ENCODE assay signal across 9 mouse cellular contexts in the genomic region with DNA sequence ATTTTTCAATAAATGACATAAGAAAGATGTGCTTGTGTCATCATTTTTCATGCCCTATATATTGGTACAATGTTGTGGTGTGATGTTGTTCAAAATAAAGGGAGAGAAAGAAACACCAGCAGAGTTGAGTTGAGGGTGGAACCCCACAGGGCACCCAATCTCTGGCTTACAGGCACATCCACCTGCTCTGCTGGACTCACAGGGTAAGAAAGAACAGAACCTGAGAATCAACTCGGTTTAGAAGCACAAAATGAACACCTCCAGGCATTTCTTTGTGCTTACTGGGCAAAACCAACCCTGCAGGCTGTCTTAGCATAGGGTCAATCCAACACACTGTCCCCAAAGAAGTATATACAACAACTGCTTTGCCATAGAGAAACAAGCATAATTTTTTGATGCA. TPM values are rescaled to one million over a fixed set of nuclear protein-coding genes. Genes with fewer than 3 reads are reported as not detected.
DNase-seq lines count a peak whose midpoint lies in the region; ATAC-seq and TF ChIP-seq lines count a peak whose summit lies in the region.
"Had no signal": no experiment of that assay in that cellular context is flagged by ENCODE, and none has a peak within 500 bp of the region (broad histone marks: within the 10 kb centered on the region; RNA-seq: fewer than 3 reads in every experiment).

No protein-coding gene starts in this region.

- TF ChIP-seq CTCF in lung, embryonic 14.5 days (IDR thresholded peaks at IDR 0.05; ENCODE audit: low read depth) = no peak

- ATAC-seq in lung, embryonic 14.5 days (ENCODE audit: insufficient read depth) = no peak
- no peak for ATAC-seq in forebrain, embryonic 15.5 days (replicated peaks)
- ATAC-seq in limb, embryonic 14.5 days (ENCODE audit: low FRiP score, low read depth) = no peak
- ATAC-seq in neural tube, embryonic 15.5 days (ENCODE audit: low FRiP score) = no peak

- no peak for TF ChIP-seq POLR2A in limb, embryonic 14.5 days (IDR thresholded peaks at IDR 0.05; ENCODE audit: borderline replicate concordance, extremely low read depth, insufficient read depth, insufficient read length)

- no peaks in the 10 kb centered on the region for H3K27me3 ChIP-seq in lung, embryonic 14.5 days (ENCODE audit: insufficient read depth, low read length)
- H3K27me3 ChIP-seq in forebrain, embryonic 15.5 days = no peaks in the 10 kb centered on the region
- no peaks in the 10 kb centered on the region for H3K27me3 ChIP-seq in limb, embryonic 14.5 days (ENCODE audit: control insufficient read depth, insufficient read depth, low read length)
- H3K27me3 ChIP-seq in neural tube, embryonic 15.5 days (replicated peaks) = no peaks in the 10 kb centered on the region
- H3K27me3 ChIP-seq: Patski had no signal

- no peak for DNase-seq in lung, embryonic 14.5 days
- no peak for DNase-seq in lung, postnatal 10 days
- DNase-seq in limb, embryonic 14.5 days (ENCODE audit: low spot score) = no peak
- DNase-seq in left cerebral cortex, adult 11 months (ENCODE audit: low spot score) = no peak
- no peak for DNase-seq in layer of hippocampus, adult 9-10 months (ENCODE audit: low spot score)
- no peak for DNase-seq in kidney, adult 8-10 months

- peak overlapping the region; percentile 71 for H3K4me2 ChIP-seq in lung, embryonic 14.5 days
- peak overlapping the region; percentile 77 for H3K4me2 ChIP-seq in forebrain, embryonic 15.5 days (replicated peaks)
- peak overlapping the region; percentile 69 for H3K4me2 ChIP-seq in limb, embryonic 14.5 days (replicated peaks; ENCODE audit: low read depth, low read length, severe bottlenecking)
- H3K4me2 ChIP-seq in neural tube, embryonic 15.5 days = peak overlapping the region; percentile 80

- H3K9ac ChIP-seq in lung, embryonic 14.5 days = no peak overlapping the region
- no peak overlapping the region; the same call in 1 of the 2 replicates for H3K9ac ChIP-seq in forebrain, embryonic 15.5 days (replicated peaks)
- no peak overlapping the region for H3K9ac ChIP-seq in limb, embryonic 14.5 days (ENCODE audit: low read depth, low read length, severe bottlenecking)
- H3K9ac ChIP-seq in neural tube, embryonic 15.5 days (replicated peaks) = no peak overlapping the region; the same call in 1 of the 2 replicates

- 26% methylated on average over 1 of the region's 1 CpGs for WGBS in lung, embryonic 14.5 days
- whole genome bisulfite sequencing in forebrain, embryonic 15.5 days = 42% methylated on average over 1 of the region's 1 CpGs
- 55% methylated on average over 1 of the region's 1 CpGs for WGBS in limb, embryonic 14.5 days
- 65% methylated on average over 1 of the region's 1 CpGs for WGBS in neural tube, embryonic 15.5 days

- 0 out of 2 replicates have a peak, but pooled peaks cover 2% of the 10 kb centered on the region for H3K4me1 ChIP-seq in lung, embryonic 14.5 days (ENCODE audit: insufficient read depth)
- H3K4me1 ChIP-seq in forebrain, embryonic 15.5 days = peaks cover 36% of the 10 kb centered on the region
- peaks cover 17% of the 10 kb centered on the region for H3K4me1 ChIP-seq in limb, embryonic 14.5 days (ENCODE audit: control insufficient read depth, insufficient read depth, low read length)
- peaks cover 45% of the 10 kb centered on the region for H3K4me1 ChIP-seq in neural tube, embryonic 15.5 days

- H3K4me3 ChIP-seq in lung, embryonic 14.5 days (ENCODE audit: low read depth, low read length) = peak overlapping the region; percentile 92
- H3K4me3 ChIP-seq in forebrain, embryonic 15.5 days = peak overlapping the region; percentile 62
- H3K4me3 ChIP-seq in limb, embryonic 14.5 days (replicated peaks; ENCODE audit: low read length) = peak overlapping the region; percentile 98
- H3K4me3 ChIP-seq in neural tube, embryonic 15.5 days (replicated peaks) = peak overlapping the region; percentile 92

- peaks cover 28% of the 10 kb centered on the region for H3K36me3 ChIP-seq in lung, embryonic 14.5 days (ENCODE audit: insufficient read depth)
- peaks cover 20% of the 10 kb centered on the region for H3K36me3 ChIP-seq in forebrain, embryonic 15.5 days
- H3K36me3 ChIP-seq in limb, embryonic 14.5 days (ENCODE audit: control insufficient read depth, insufficient read depth, low read length) = peaks cover 23% of the 10 kb centered on the region
- H3K36me3 ChIP-seq in neural tube, embryonic 15.5 days = peaks cover 24% of the 10 kb centered on the region

- no peaks in the 10 kb centered on the region for H3K9me3 ChIP-seq in lung, embryonic 14.5 days (ENCODE audit: low read depth, low read length)
- no peaks in the 10 kb centered on the region for H3K9me3 ChIP-seq in forebrain, embryonic 15.5 days
- H3K9me3 ChIP-seq in limb, embryonic 14.5 days (ENCODE audit: control insufficient read depth, low read length) = no peaks in the 10 kb centered on the region
- H3K9me3 ChIP-seq in neural tube, embryonic 15.5 days (replicated peaks) = no peaks in the 10 kb centered on the region

- H3K27ac ChIP-seq in lung, embryonic 14.5 days (ENCODE audit: low read depth) = no peak overlapping the region
- no peak overlapping the region for H3K27ac ChIP-seq in forebrain, embryonic 15.5 days (replicated peaks)
- no peak overlapping the region for H3K27ac ChIP-seq in limb, embryonic 14.5 days (replicated peaks; ENCODE audit: low read depth, low read length)
- no peak overlapping the region for H3K27ac ChIP-seq in neural tube, embryonic 15.5 days (replicated peaks)

RNA-seq across cellular contexts. Expression of a gene that starts 1.5 kb away (rescaled TPM):
- polyA plus RNA-seq in lung, embryonic 14.5 days (2014; fragmentation: Nextera tagmentation; extraction: Ambion mirVana) = 27.8 and 31.8 TPM in 2 replicates
- 32.5 and 33.3 TPM in 2 replicates for polyA plus RNA-seq in forebrain, embryonic 15.5 days (2015; fragmentation: Nextera tagmentation; extraction: Ambion mirVana)
- polyA plus RNA-seq in limb, embryonic 14.5 days (2012; rRNA removed) = 42.0 and 53.7 TPM in 2 replicates
- polyA plus RNA-seq in limb, embryonic 14.5 days (2014; fragmentation: Nextera tagmentation; extraction: Ambion mirVana) = 30.7 and 33.1 TPM in 2 replicates
- polyA plus RNA-seq in neural tube, embryonic 15.5 days (2015; fragmentation: Nextera tagmentation; extraction: Ambion mirVana) = 47.6 and 51.0 TPM in 2 replicates

RNA-seq across cellular contexts. Expression of a gene that starts 23.8 kb away (rescaled TPM):
- 334 and 368 TPM in 2 replicates for polyA plus RNA-seq in lung, embryonic 14.5 days (2014; fragmentation: Nextera tagmentation; extraction: Ambion mirVana)
- 381 and 383 TPM in 2 replicates for polyA plus RNA-seq in forebrain, embryonic 15.5 days (2015; fragmentation: Nextera tagmentation; extraction: Ambion mirVana)
- 173 and 174 TPM in 2 replicates for polyA plus RNA-seq in limb, embryonic 14.5 days (2012; rRNA removed)
- 289 and 335 TPM in 2 replicates for polyA plus RNA-seq in limb, embryonic 14.5 days (2014; fragmentation: Nextera tagmentation; extraction: Ambion mirVana)
- 300 and 331 TPM in 2 replicates for polyA plus RNA-seq in neural tube, embryonic 15.5 days (2015; fragmentation: Nextera tagmentation; extraction: Ambion mirVana)

RNA-seq across cellular contexts. Expression of a gene that starts 26.7 kb away (rescaled TPM):
- polyA plus RNA-seq in lung, embryonic 14.5 days (2014; fragmentation: Nextera tagmentation; extraction: Ambion mirVana) = 2.2 and 2.9 TPM in 2 replicates
- 31.4 and 31.6 TPM in 2 replicates for polyA plus RNA-seq in forebrain, embryonic 15.5 days (2015; fragmentation: Nextera tagmentation; extraction: Ambion mirVana)
- 7.1 and 10.8 TPM in 2 replicates for polyA plus RNA-seq in limb, embryonic 14.5 days (2012; rRNA removed)
- 5.0 and 7.4 TPM in 2 replicates for polyA plus RNA-seq in limb, embryonic 14.5 days (2014; fragmentation: Nextera tagmentation; extraction: Ambion mirVana)
- polyA plus RNA-seq in neural tube, embryonic 15.5 days (2015; fragmentation: Nextera tagmentation; extraction: Ambion mirVana) = 37.8 and 42.0 TPM in 2 replicates
- polyA plus RNA-seq: Patski had no signal
